Mouse (Mus musculus): Measurements from ENCODE around the gene Peg10. TPM values are rescaled to one million over a fixed set of nuclear protein-coding genes. Genes with fewer than 3 reads are reported as not detected.

Gene Peg10
- total RNA-seq (2023): under 1 TPM; 0.09 TPM

GRCm38 (mm10) chr6:4746696-4747439 is at the start of gene Peg10, which contains the start of gene Sgce:
Peg10 (plus strand) TSS chr6:4747306.
Sgce (minus strand) TSS chr6:4747207.

Other genes with a start within 250 kb of the Peg10 start
- gene Col1a2, start 242.5 kb upstream of the Peg10 start, total RNA-seq (2023): 1 to 10 TPM in 1 of 2 experiments, under 1 TPM in 1; 0.27 to 1.1 TPM
- gene Casd1, start 146.5 kb upstream of the Peg10 start, total RNA-seq (2023): 10 to 100 TPM; 21.9 to 23.9 TPM
- gene Sgce, start 99 bp upstream of the Peg10 start, total RNA-seq (2023): under 1 TPM; 0.70 to 0.98 TPM
- gene Ppp1r9a, start 155.6 kb downstream of the Peg10 start, total RNA-seq (2023): 1 to 10 TPM in 1 of 2 experiments, under 1 TPM in 1; 0.50 to 1.1 TPM

All from T-cell, adult 66 days (primary cell).